21 mouse cellular contexts compared by ENCODE assay signal in genomic region chr5:116795169-116795568, GRCm38 (mm10).
DNase-seq lines count a peak whose midpoint lies in the region; ATAC-seq and TF ChIP-seq lines count a peak whose summit lies in the region.
"Had no signal": no experiment of that assay in that cellular context is flagged by ENCODE, and none has a peak within 500 bp of the region (broad histone marks: within the 10 kb centered on the region; RNA-seq: fewer than 3 reads in every experiment).

No protein-coding gene starts in this region.

- H3K4me3 ChIP-seq in forebrain, embryonic 13.5 days: no peak overlapping the region
- H3K4me3 ChIP-seq in forebrain, embryonic 11.5 days (ENCODE audit: low read depth, low read length): no peak overlapping the region
- no peak overlapping the region for H3K4me3 ChIP-seq in hindbrain, postnatal 0 days (ENCODE audit: low read length)
- H3K4me3 ChIP-seq: embryonic facial prominence, embryonic 15.5 days; heart, embryonic 10.5 days; megakaryocyte, embryonic 14.5 days; myocyte had no signal

- H3K4me1 ChIP-seq in forebrain, embryonic 13.5 days: peaks cover 13% of the 10 kb centered on the region
- H3K4me1 ChIP-seq in forebrain, embryonic 11.5 days (replicated peaks; ENCODE audit: control insufficient read depth, insufficient read depth, low read length): no peaks in the 10 kb centered on the region
- no peaks in the 10 kb centered on the region; the same call in 1 of the 2 replicates for H3K4me1 ChIP-seq in hindbrain, postnatal 0 days (ENCODE audit: insufficient read depth, low read length)
- H3K4me1 ChIP-seq: embryonic facial prominence, embryonic 15.5 days; heart, embryonic 10.5 days; megakaryocyte, embryonic 14.5 days had no signal

- H3K9me3 ChIP-seq in forebrain, embryonic 13.5 days (replicated peaks): no peaks in the 10 kb centered on the region
- H3K9me3 ChIP-seq in forebrain, embryonic 11.5 days (ENCODE audit: control insufficient read depth, low read length): no peaks in the 10 kb centered on the region
- no peaks in the 10 kb centered on the region for H3K9me3 ChIP-seq in hindbrain, postnatal 0 days (ENCODE audit: low read length)
- H3K9me3 ChIP-seq: embryonic facial prominence, embryonic 15.5 days; heart, embryonic 10.5 days had no signal

- intact Hi-C loops in left cerebral cortex, postnatal 14 days (cut with DNase I): no loop called here

- ATAC-seq in forebrain, embryonic 13.5 days: 0 out of 2 replicates have a peak, but pooled peaks have one; percentile 30
- no peak for ATAC-seq in forebrain, embryonic 11.5 days (replicated peaks; ENCODE audit: low FRiP score)
- ATAC-seq in hindbrain, postnatal 0 days: no peak
- ATAC-seq: liver, postnatal 0 days had no signal

- DNase-seq in forebrain, embryonic 11.5 days (ENCODE audit: low spot score): no peak
- DNase-seq in left cerebral cortex, postnatal 14 days (ENCODE audit: low spot score in 2 of 2): peak; percentile 17 to 43
- no peak for DNase-seq in left cerebral cortex, adult 18-20 months (ENCODE audit: low spot score in 2 of 2)
- DNase-seq in R1 (ENCODE audit: low read depth, low spot score) (peak; percentile 38), adipocyte (ENCODE audit: low spot score) (no peak)
- peak; percentile 55 for DNase-seq in hindbrain, postnatal 0 days (ENCODE audit: low spot score)
- DNase-seq in cerebellum, adult 9-10 months: no peak
- DNase-seq: adrenal gland, postnatal 14 days; cerebellum, adult 8-10 months; gastrocnemius, postnatal 36 days; heart, postnatal 14 days; kidney, adult 9 months; kidney, postnatal 36 days; liver; liver, postnatal 0 days; lung, postnatal 14 days had no signal

- H3K36me3 ChIP-seq in forebrain, embryonic 13.5 days (ENCODE audit: poor library complexity, severe bottlenecking): no peaks in the 10 kb centered on the region
- H3K36me3 ChIP-seq in forebrain, embryonic 11.5 days (ENCODE audit: control insufficient read depth, insufficient read depth, low read length): no peaks in the 10 kb centered on the region
- H3K36me3 ChIP-seq in hindbrain, postnatal 0 days (ENCODE audit: insufficient read depth, low read length): no peaks in the 10 kb centered on the region
- H3K36me3 ChIP-seq: embryonic facial prominence, embryonic 15.5 days; heart, embryonic 10.5 days had no signal

- H3K27me3 ChIP-seq in forebrain, embryonic 13.5 days: no peaks in the 10 kb centered on the region
- no peaks in the 10 kb centered on the region for H3K27me3 ChIP-seq in forebrain, embryonic 11.5 days (ENCODE audit: control insufficient read depth, insufficient read depth, low read length)
- H3K27me3 ChIP-seq in hindbrain, postnatal 0 days (ENCODE audit: insufficient read depth, low read length): no peaks in the 10 kb centered on the region
- H3K27me3 ChIP-seq: embryonic facial prominence, embryonic 15.5 days; megakaryocyte, embryonic 14.5 days had no signal

- TF ChIP-seq CTCF in hindbrain, postnatal 0 days (IDR thresholded peaks at IDR 0.05; ENCODE audit: low read depth): no peak

- no peak overlapping the region for H3K4me2 ChIP-seq in forebrain, embryonic 13.5 days
- H3K4me2 ChIP-seq in forebrain, embryonic 11.5 days (ENCODE audit: low read depth, low read length, severe bottlenecking): no peak overlapping the region
- H3K4me2 ChIP-seq in hindbrain, postnatal 0 days (ENCODE audit: low read depth, low read length): no peak overlapping the region
- H3K4me2 ChIP-seq: embryonic facial prominence, embryonic 15.5 days had no signal

- H3K27ac ChIP-seq in forebrain, embryonic 13.5 days: no peak overlapping the region; the same call in 1 of the 2 replicates
- H3K27ac ChIP-seq in forebrain, embryonic 11.5 days (ENCODE audit: low read depth, low read length): no peak overlapping the region
- no peak overlapping the region for H3K27ac ChIP-seq in hindbrain, postnatal 0 days
- H3K27ac ChIP-seq: embryonic facial prominence, embryonic 15.5 days; heart, embryonic 10.5 days had no signal

- WGBS in forebrain, embryonic 13.5 days: 37% methylated on average over 5 of the region's 5 CpGs
- 54% methylated on average over 5 of the region's 5 CpGs for WGBS in forebrain, embryonic 11.5 days
- 31% methylated on average over 5 of the region's 5 CpGs for WGBS in hindbrain, postnatal 0 days

- no peak overlapping the region for H3K9ac ChIP-seq in forebrain, embryonic 13.5 days
- no peak overlapping the region for H3K9ac ChIP-seq in forebrain, embryonic 11.5 days (ENCODE audit: low read length)
- no peak overlapping the region for H3K9ac ChIP-seq in hindbrain, postnatal 0 days (replicated peaks; ENCODE audit: low read length)
- H3K9ac ChIP-seq: embryonic facial prominence, embryonic 15.5 days; liver, postnatal 0 days had no signal

Comparison
In these comparisons a context has a peak if more than half of its experiments do, and no peak if none do; other contexts are left out.
1. DNase-seq: peak in left cerebral cortex, postnatal 14 days (2 of 2), R1 (single experiment) and hindbrain, postnatal 0 days (single experiment); none in forebrain, embryonic 11.5 days (single experiment), left cerebral cortex, adult 18-20 months (0 of 2), adipocyte (single experiment) and cerebellum, adult 9-10 months (single experiment).